ENCODE assay signal across 33 mouse cellular contexts in genomic region chr7:119484154-119484553, GRCm38 (mm10). TPM values are rescaled to one million over a fixed set of nuclear protein-coding genes. Genes with fewer than 3 reads are reported as not detected.
DNase-seq lines count a peak whose midpoint lies in the region; ATAC-seq and TF ChIP-seq lines count a peak whose summit lies in the region.
"Had no signal": no experiment of that assay in that cellular context is flagged by ENCODE, and none has a peak within 500 bp of the region (broad histone marks: within the 10 kb centered on the region; RNA-seq: fewer than 3 reads in every experiment).

No protein-coding gene starts in this region.

- ATAC-seq in heart, embryonic 12.5 days (ENCODE audit: insufficient number of reproducible peaks, low FRiP score): no peak
- no peak for ATAC-seq in monocyte, adult 5-6 weeks (replicated peaks; ENCODE audit: insufficient number of reproducible peaks, low FRiP score, low TSS enrichment, poor library complexity, severe bottlenecking)
- ATAC-seq: activated CD4-positive, CD25-positive, alpha-beta regulatory T cell, adult 4 months; forebrain, embryonic 15.5 days had no signal

- no peak overlapping the region for H3K27ac ChIP-seq in heart, embryonic 12.5 days (ENCODE audit: poor library complexity, severe bottlenecking)
- peak overlapping the region; percentile 88 for H3K27ac ChIP-seq in kidney, adult 2 months (ENCODE audit: insufficient read depth, low read depth, low read length)
- H3K27ac ChIP-seq: embryonic facial prominence, embryonic 10.5 days; embryonic facial prominence, embryonic 13.5 days; forebrain, embryonic 12.5 days; forebrain, embryonic 15.5 days; heart, embryonic 13.5 days; hindbrain, embryonic 12.5 days; hindbrain, embryonic 15.5 days had no signal

- H3K4me1 ChIP-seq in heart, embryonic 12.5 days (replicated peaks): no peaks in the 10 kb centered on the region
- H3K4me1 ChIP-seq in kidney, adult 2 months (ENCODE audit: control insufficient read depth, insufficient read depth, low read length): peaks cover 5% of the 10 kb centered on the region; the same call in 1 of the 2 replicates
- H3K4me1 ChIP-seq: embryonic facial prominence, embryonic 10.5 days; embryonic facial prominence, embryonic 13.5 days; forebrain, embryonic 12.5 days; forebrain, embryonic 15.5 days; heart, embryonic 13.5 days; hindbrain, embryonic 12.5 days; hindbrain, embryonic 15.5 days had no signal

- no peak overlapping the region for H3K4me3 ChIP-seq in heart, embryonic 12.5 days
- H3K4me3 ChIP-seq in kidney, adult 2 months (ENCODE audit: insufficient read depth, low read depth, low read length): no peak overlapping the region
- H3K4me3 ChIP-seq: embryonic facial prominence, embryonic 10.5 days; embryonic facial prominence, embryonic 13.5 days; erythroblast, embryonic 14.5 days; forebrain, embryonic 12.5 days; forebrain, embryonic 15.5 days; heart, embryonic 13.5 days; hindbrain, embryonic 12.5 days; hindbrain, embryonic 15.5 days had no signal

- DNase-seq in heart, adult 11 months: peak; percentile 66
- DNase-seq in kidney, adult 2 months: peak; percentile 67
- no peak for DNase-seq in kidney, postnatal 4 days
- DNase-seq in kidney, postnatal 14 days: peak; percentile 25
- DNase-seq in heart, postnatal 10 days: no peak
- DNase-seq: adrenal gland, adult 8-10 months; adrenal gland, postnatal 25 days; cerebellum, adult 11-12 months; cerebellum, adult 8-10 months; cerebellum, postnatal 10 days; cerebellum, postnatal 36 days; embryo, embryonic 11 days; gastrocnemius, postnatal 10 days; gastrocnemius, postnatal 36 days had no signal

- H3K9me3 ChIP-seq in heart, embryonic 12.5 days (replicated peaks): no peaks in the 10 kb centered on the region
- H3K9me3 ChIP-seq: embryonic facial prominence, embryonic 10.5 days; embryonic facial prominence, embryonic 13.5 days; forebrain, embryonic 12.5 days; forebrain, embryonic 15.5 days; heart, embryonic 13.5 days; hindbrain, embryonic 12.5 days; hindbrain, embryonic 15.5 days had no signal

- no peak overlapping the region for H3K9ac ChIP-seq in heart, embryonic 12.5 days
- H3K9ac ChIP-seq: embryonic facial prominence, embryonic 13.5 days; forebrain, embryonic 12.5 days; forebrain, embryonic 15.5 days; heart, embryonic 13.5 days; hindbrain, embryonic 12.5 days; hindbrain, embryonic 15.5 days had no signal

- H3K4me2 ChIP-seq in heart, embryonic 12.5 days: no peak overlapping the region
- H3K4me2 ChIP-seq: embryonic facial prominence, embryonic 13.5 days; forebrain, embryonic 12.5 days; forebrain, embryonic 15.5 days; heart, embryonic 13.5 days; hindbrain, embryonic 12.5 days; hindbrain, embryonic 15.5 days had no signal

- H3K27me3 ChIP-seq in heart, embryonic 12.5 days (replicated peaks): no peaks in the 10 kb centered on the region
- no peaks in the 10 kb centered on the region for H3K27me3 ChIP-seq in kidney, adult 2 months (replicated peaks; ENCODE audit: control insufficient read depth, insufficient read depth, low read length)
- H3K27me3 ChIP-seq: embryonic facial prominence, embryonic 13.5 days; forebrain, embryonic 12.5 days; forebrain, embryonic 15.5 days; heart, embryonic 13.5 days; hindbrain, embryonic 12.5 days; hindbrain, embryonic 15.5 days had no signal

- no peaks in the 10 kb centered on the region for H3K36me3 ChIP-seq in heart, embryonic 12.5 days
- H3K36me3 ChIP-seq in kidney, adult 2 months (ENCODE audit: control insufficient read depth, insufficient read depth, low read length): no peaks in the 10 kb centered on the region
- H3K36me3 ChIP-seq: embryonic facial prominence, embryonic 10.5 days; embryonic facial prominence, embryonic 13.5 days; forebrain, embryonic 12.5 days; forebrain, embryonic 15.5 days; heart, embryonic 13.5 days; hindbrain, embryonic 12.5 days; hindbrain, embryonic 15.5 days had no signal

- no peak for TF ChIP-seq CTCF in kidney, adult 2 months (conservative IDR thresholded peaks at IDR 0.05; ENCODE audit: insufficient read depth, insufficient read length, low read depth, low read length)

- intact Hi-C loops in heart, postnatal 10 days (cut with DNase I): no loop called here

- TF ChIP-seq POLR2A in kidney, adult 2 months (IDR thresholded peaks at IDR 0.05; ENCODE audit: low read depth, low read length): no peak

- 75% methylated on average over 4 of the region's 4 CpGs for WGBS in heart, embryonic 12.5 days
- 81% methylated on average over 4 of the region's 4 CpGs for WGBS in kidney, adult 2 months

RNA-seq across cellular contexts. Expression of gene Umod, which starts 5.1 kb away (rescaled TPM):
- polyA plus RNA-seq in heart, embryonic 12.5 days (2016; fragmentation: Nextera tagmentation; extraction: Ambion mirVana): not detected in 2 replicates
- polyA plus RNA-seq in kidney, adult 2 months (2012; rRNA removed): 2,888 and 4,030 TPM in 2 replicates
- not detected in 3 replicates for total RNA-seq in monocyte, adult 5-6 weeks (2017)
- total RNA-seq in heart, postnatal 10 days (2021): not detected
- total RNA-seq: adrenal gland, adult 8-10 months; adrenal gland, postnatal 25 days; ES-E14; gastrocnemius, adult 18-20 months; gastrocnemius, postnatal 10 days; gastrocnemius, postnatal 36 days; granulocyte monocyte progenitor cell, adult 5-6 weeks; heart, postnatal 25 days; hematopoietic stem cell, adult 5-6 weeks had no signal
- polyA plus RNA-seq: activated CD4-positive, CD25-positive, alpha-beta regulatory T cell, adult 4 months; brain, embryonic 14.5 days; cortical plate, adult 2 months; embryonic facial prominence, embryonic 10.5 days; embryonic facial prominence, embryonic 13.5 days; erythroblast, embryonic 14.5 days; forebrain, embryonic 12.5 days; forebrain, embryonic 15.5 days; heart, embryonic 13.5 days; heart, embryonic 16.5 days; hindbrain, embryonic 12.5 days; hindbrain, embryonic 15.5 days had no signal

RNA-seq across cellular contexts. Expression of gene Gp2, which starts 25.1 kb away (rescaled TPM):
- polyA plus RNA-seq in heart, embryonic 12.5 days (2016; fragmentation: Nextera tagmentation; extraction: Ambion mirVana): not detected in 2 replicates
- polyA plus RNA-seq in kidney, adult 2 months (2012; rRNA removed): 2.6 and 3.5 TPM in 2 replicates
- not detected in 3 replicates for total RNA-seq in monocyte, adult 5-6 weeks (2017)
- under 1 TPM in 1 of 2 experiments, not detected in 1; 0.14 TPM for total RNA-seq in heart, postnatal 10 days (2021)
- total RNA-seq: adrenal gland, adult 8-10 months; adrenal gland, postnatal 25 days; ES-E14; gastrocnemius, adult 18-20 months; gastrocnemius, postnatal 10 days; gastrocnemius, postnatal 36 days; granulocyte monocyte progenitor cell, adult 5-6 weeks; heart, postnatal 25 days; hematopoietic stem cell, adult 5-6 weeks had no signal
- polyA plus RNA-seq: activated CD4-positive, CD25-positive, alpha-beta regulatory T cell, adult 4 months; brain, embryonic 14.5 days; cortical plate, adult 2 months; embryonic facial prominence, embryonic 10.5 days; embryonic facial prominence, embryonic 13.5 days; erythroblast, embryonic 14.5 days; forebrain, embryonic 12.5 days; forebrain, embryonic 15.5 days; heart, embryonic 13.5 days; heart, embryonic 16.5 days; hindbrain, embryonic 12.5 days; hindbrain, embryonic 15.5 days had no signal

RNA-seq across cellular contexts. Expression of gene Acsm5, which starts 35.1 kb away (rescaled TPM):
- polyA plus RNA-seq in heart, embryonic 12.5 days (2016; fragmentation: Nextera tagmentation; extraction: Ambion mirVana): not detected in 2 replicates
- 78.2 and 91.7 TPM in 2 replicates for polyA plus RNA-seq in kidney, adult 2 months (2012; rRNA removed)
- total RNA-seq in monocyte, adult 5-6 weeks (2017): not detected in 3 replicates
- under 1 TPM; 0.38 to 0.55 TPM for total RNA-seq in heart, postnatal 10 days (2021)
- total RNA-seq: ES-E14; granulocyte monocyte progenitor cell, adult 5-6 weeks; hematopoietic stem cell, adult 5-6 weeks had no signal
- polyA plus RNA-seq: activated CD4-positive, CD25-positive, alpha-beta regulatory T cell, adult 4 months; brain, embryonic 14.5 days; embryonic facial prominence, embryonic 10.5 days; embryonic facial prominence, embryonic 13.5 days; erythroblast, embryonic 14.5 days; forebrain, embryonic 12.5 days; forebrain, embryonic 15.5 days; heart, embryonic 13.5 days; heart, embryonic 16.5 days; hindbrain, embryonic 12.5 days; hindbrain, embryonic 15.5 days had no signal

RNA-seq across cellular contexts. Expression of gene Pdilt, which starts 39.1 kb away (rescaled TPM):
- not detected in 2 replicates for polyA plus RNA-seq in heart, embryonic 12.5 days (2016; fragmentation: Nextera tagmentation; extraction: Ambion mirVana)
- 1.4 and 2.2 TPM in 2 replicates for polyA plus RNA-seq in kidney, adult 2 months (2012; rRNA removed)
- 0.29 to 0.48 TPM in 2 of 3 replicates, not detected in the other for total RNA-seq in monocyte, adult 5-6 weeks (2017)
- not detected for total RNA-seq in heart, postnatal 10 days (2021)
- total RNA-seq: adrenal gland, postnatal 25 days; ES-E14; gastrocnemius, adult 18-20 months; gastrocnemius, postnatal 10 days; gastrocnemius, postnatal 36 days; granulocyte monocyte progenitor cell, adult 5-6 weeks; heart, postnatal 25 days; hematopoietic stem cell, adult 5-6 weeks had no signal
- polyA plus RNA-seq: activated CD4-positive, CD25-positive, alpha-beta regulatory T cell, adult 4 months; cortical plate, adult 2 months; embryonic facial prominence, embryonic 10.5 days; embryonic facial prominence, embryonic 13.5 days; erythroblast, embryonic 14.5 days; forebrain, embryonic 12.5 days; forebrain, embryonic 15.5 days; heart, embryonic 13.5 days; heart, embryonic 16.5 days had no signal

Comparison
In these comparisons a context has a peak if more than half of its experiments do, and no peak if none do; other contexts are left out.
1. DNase-seq: peak in heart, adult 11 months (single experiment), kidney, adult 2 months (single experiment) and kidney, postnatal 14 days (single experiment); none in kidney, postnatal 4 days (0 of 2) and heart, postnatal 10 days (0 of 2).